Mouse (Mus musculus) midbrain, embryonic 14.5 days (tissue): Measurements from ENCODE around the gene Flt1. TPM values are rescaled to one million over a fixed set of nuclear protein-coding genes. Genes with fewer than 3 reads are reported as not detected.

ENCODE experiments used
- ATAC-seq: fragments of 200-750 bp; cut with Nextera tagmentation; 2 replicates; pipeline ENCODE4 v1.8.0; 2017; ENCODE audit warnings: moderate number of reproducible peaks, moderate library complexity; ENCODE audit not compliant: low FRiP score, low TSS enrichment
- DNase-seq: peaks from one replicate; pipeline ENCODE4 v3.0.0-alpha.2; 2015
- H3K27ac ChIP-seq: fragments of 300-500 bp; sonication (generic); replicated peaks from 2 replicates; pipeline ENCODE4 v1.5.1; 2014; ENCODE audit warnings: mild to moderate bottlenecking, low read depth, low read length, moderate library complexity
- H3K27me3 ChIP-seq: fragments of 300-500 bp; sonication (generic); 2 replicates; pipeline ENCODE4 v1.6.1; 2014; ENCODE audit warnings: low read length, control low read depth, mixed read lengths; ENCODE audit not compliant: control insufficient read depth, insufficient read depth
- H3K36me3 ChIP-seq: fragments of 300-500 bp; sonication (generic); 2 replicates; pipeline ENCODE4 v1.6.1; 2014; ENCODE audit warnings: low read length, control low read depth; ENCODE audit not compliant: control insufficient read depth, insufficient read depth
- H3K4me1 ChIP-seq: fragments of 300-500 bp; sonication (generic); 2 replicates; pipeline ENCODE4 v1.6.1; 2014; ENCODE audit warnings: mild to moderate bottlenecking, antibody characterized with exemption, low read length, control low read depth; ENCODE audit not compliant: control insufficient read depth, insufficient read depth
- H3K4me2 ChIP-seq: fragments of 300-500 bp; sonication (generic); 2 replicates; pipeline ENCODE4 v1.6.1; 2014; ENCODE audit warnings: mild to moderate bottlenecking, low read length, moderate library complexity
- H3K4me3 ChIP-seq: fragments of 300-500 bp; sonication (generic); replicated peaks from 2 replicates; pipeline ENCODE4 v1.5.1; 2014; ENCODE audit warnings: low read depth, low read length
- H3K9ac ChIP-seq: fragments of 300-500 bp; sonication (generic); replicated peaks from 2 replicates; pipeline ENCODE4 v1.6.1; 2014; ENCODE audit warnings: mild to moderate bottlenecking, low read length, moderate library complexity
- H3K9me3 ChIP-seq: fragments of 300-500 bp; sonication (generic); 2 replicates; pipeline ENCODE4 v1.6.1; 2016; ENCODE audit warnings: low read length, control low read depth, mixed read lengths; ENCODE audit not compliant: control insufficient read depth
- WGBS: fragments of 180-500 bp; shearing (Covaris S2); extraction: QIAGEN DNeasy Blood & Tissue Kit; methylation state at CpG from one replicate; pipeline ENCODE4 v1.1.7; 2014; 5-methylcytosine and 5-hydroxymethylcytosine counted together
- polyA plus RNA-seq: library from polyadenylated mRNA; unstranded; fragments of >200 nt; fragmentation: Nextera tagmentation; extraction: Ambion mirVana; gene quantifications from 2 replicates; pipeline ENCODE4 v1.2.1, GENCODE M21; 2014

The Flt1 gene
- polyA plus RNA-seq, 1 experiment from 2014 or later = 10.8 TPM

GRCm38 (mm10) chr5:147752914-147753341, 27.1 kb upstream of the Flt1 start:
- DNase-seq (no peak), ATAC-seq (no peak)
- Histone ChIP-seq H3K4me1 (peaks cover 8% of the 10 kb centered on the region), H3K27ac (no peak overlapping the region), H3K27me3 (peaks cover 23% of the 10 kb centered on the region), H3K4me2 (peak overlapping the region; percentile 40), H3K36me3 (no peaks in the 10 kb centered on the region), H3K9ac (no peak overlapping the region), H3K4me3 (0 out of 2 replicates have a peak overlapping the region, but pooled peaks have one; percentile 7), H3K9me3 (no peaks in the 10 kb centered on the region)
- 4% methylated on average over 25 of the region's 25 CpGs for WGBS

- Histone ChIP-seq H3K4me3 (peak overlapping the region; percentile 33), H3K36me3 (no peaks in the 10 kb centered on the region), H3K27me3 (peaks cover 23% of the 10 kb centered on the region), H3K27ac (no peak overlapping the region), H3K4me1 (peaks cover 11% of the 10 kb centered on the region), H3K9ac (peak overlapping the region; percentile 46; the same call in 1 of the 2 replicates), H3K9me3 (no peaks in the 10 kb centered on the region), H3K4me2 (peak overlapping the region; percentile 56)
- DNase-seq = peak; percentile 53
- no peak for ATAC-seq
- 1% methylated on average over 28 of the region's 28 CpGs for WGBS
These were observed 25.9 kb upstream of the Flt1 start for GRCm38 (mm10) chr5:147751673-147752130.

GRCm38 (mm10) chr5:147749972-147750371, 24.2 kb upstream of the Flt1 start:
- WGBS = 12% methylated on average over 5 of the region's 5 CpGs
- H3K9me3 ChIP-seq = no peaks in the 10 kb centered on the region
- H3K4me1 ChIP-seq = peaks cover 11% of the 10 kb centered on the region
- DNase-seq = no peak
- no peak for ATAC-seq
- H3K9ac ChIP-seq = no peak overlapping the region
- H3K27ac ChIP-seq = no peak overlapping the region
- peaks cover 23% of the 10 kb centered on the region for H3K27me3 ChIP-seq
- H3K4me2 ChIP-seq = no peak overlapping the region
- no peak overlapping the region for H3K4me3 ChIP-seq
- no peaks in the 10 kb centered on the region for H3K36me3 ChIP-seq

GRCm38 (mm10) chr5:147748081-147748581, 22.3 kb upstream of the Flt1 start:
- 2% methylated on average over 15 of the region's 15 CpGs for WGBS
- no peak for ATAC-seq
- peaks cover 16% of the 10 kb centered on the region for H3K27me3 ChIP-seq
- no peak overlapping the region for H3K9ac ChIP-seq
- H3K27ac ChIP-seq = no peak overlapping the region
- DNase-seq = peak; percentile 55
- no peaks in the 10 kb centered on the region for H3K9me3 ChIP-seq
- H3K4me2 ChIP-seq = peak overlapping the region; percentile 44
- no peak overlapping the region for H3K4me3 ChIP-seq
- no peaks in the 10 kb centered on the region for H3K36me3 ChIP-seq
- peaks cover 11% of the 10 kb centered on the region for H3K4me1 ChIP-seq

GRCm38 (mm10) chr5:147744900-147745653, 19.3 kb upstream of the Flt1 start:
- no peak for DNase-seq
- 94% methylated on average over 21 of the region's 21 CpGs for WGBS
- no peak overlapping the region for H3K9ac ChIP-seq

GRCm38 (mm10) chr5:147742468-147743111, 16.8 kb upstream of the Flt1 start:
- Histone ChIP-seq H3K4me1 (no peaks in the 10 kb centered on the region; the same call in 1 of the 2 replicates), H3K9ac (no peak overlapping the region), H3K4me3 (no peak overlapping the region), H3K27me3 (no peaks in the 10 kb centered on the region), H3K4me2 (no peak overlapping the region), H3K36me3 (no peaks in the 10 kb centered on the region), H3K9me3 (peaks cover 2% of the 10 kb centered on the region; the same call in 1 of the 2 replicates), H3K27ac (no peak overlapping the region)
- ATAC-seq (no peak), DNase-seq (no peak)
- 85% methylated on average over 9 of the region's 9 CpGs for WGBS

More at GRCm38 (mm10) chr5:147744900-147745653, 19.3 kb upstream of the Flt1 start:
- no peak overlapping the region for H3K4me3 ChIP-seq
- ATAC-seq = no peak
- H3K27me3 ChIP-seq = peaks cover 9% of the 10 kb centered on the region
- H3K4me2 ChIP-seq = no peak overlapping the region
- no peaks in the 10 kb centered on the region for H3K9me3 ChIP-seq
- H3K4me1 ChIP-seq = peaks cover 7% of the 10 kb centered on the region
- H3K36me3 ChIP-seq = no peaks in the 10 kb centered on the region
- H3K27ac ChIP-seq = no peak overlapping the region

- Histone ChIP-seq H3K27me3 (no peaks in the 10 kb centered on the region), H3K9me3 (peaks cover 2% of the 10 kb centered on the region; the same call in 1 of the 2 replicates), H3K27ac (no peak overlapping the region), H3K36me3 (no peaks in the 10 kb centered on the region), H3K4me3 (no peak overlapping the region), H3K9ac (no peak overlapping the region), H3K4me2 (no peak overlapping the region), H3K4me1 (no peaks in the 10 kb centered on the region)
- no peak for ATAC-seq
- WGBS = 78% methylated on average over 8 of the region's 8 CpGs
- no peak for DNase-seq
These were observed 11.0 kb upstream of the Flt1 start for GRCm38 (mm10) chr5:147736766-147737280.

- Histone ChIP-seq H3K4me2 (no peak overlapping the region), H3K27ac (no peak overlapping the region), H3K9ac (no peak overlapping the region), H3K4me3 (no peak overlapping the region), H3K9me3 (peaks cover 1% of the 10 kb centered on the region; the same call in 1 of the 2 replicates), H3K27me3 (peaks cover under 1% of the 10 kb centered on the region; the same call in 1 of the 2 replicates), H3K4me1 (no peaks in the 10 kb centered on the region), H3K36me3 (no peaks in the 10 kb centered on the region)
- WGBS = 100% methylated on average over 1 of the region's 1 CpGs
- no peak for ATAC-seq
- no peak for DNase-seq
These were observed 7.9 kb upstream of the Flt1 start for GRCm38 (mm10) chr5:147733682-147734081.
